Mouse (Mus musculus) bone marrow macrophage, adult 2 months (primary cell): ENCODE results near the gene Plscr3. TPM values are rescaled to one million over a fixed set of nuclear protein-coding genes. Genes with fewer than 3 reads are reported as not detected.

ENCODE experiments used
- H3K27ac ChIP-seq: 2 replicates; pipeline ENCODE4 v1.5.1; 2012; ENCODE audit warnings: low read depth, low read length; ENCODE audit not compliant: insufficient read depth
- H3K4me1 ChIP-seq: 2 replicates; pipeline ENCODE4 v1.6.1; 2012; ENCODE audit warnings: low read length; ENCODE audit not compliant: control insufficient read depth, insufficient read depth
- H3K4me3 ChIP-seq: 2 replicates; pipeline ENCODE4 v1.5.1; 2012; ENCODE audit warnings: mild to moderate bottlenecking, low read length, moderate library complexity; ENCODE audit not compliant: insufficient read depth
- CTCF ChIP-seq: IDR thresholded peaks from 2 replicates; pipeline ENCODE4 v1.5.1; 2012; ENCODE audit warnings: low read depth, mild to moderate bottlenecking, low read length, moderate library complexity
- POLR2A ChIP-seq: IDR thresholded peaks from 2 replicates; pipeline ENCODE4 v1.6.1; 2012; ENCODE audit warnings: mild to moderate bottlenecking, low read depth, low read length, borderline replicate concordance
- polyA plus RNA-seq: library from polyadenylated mRNA; stranded (reverse); fragments of >200 nt; gene quantifications from 2 replicates; pipeline ENCODE4 v1.2.4, GENCODE M21; 2012; ENCODE audit not compliant: missing spikeins, insufficient read depth, insufficient read length

Gene Plscr3
- polyA plus RNA-seq, 1 experiment: 68.1 TPM

GRCm38 (mm10) chr11:69864138-69864860, 18.1 kb downstream of the Plscr3 start:
- no peaks in the 10 kb centered on the region for H3K4me1 ChIP-seq
- H3K27ac ChIP-seq: no peak overlapping the region
- no peak overlapping the region for H3K4me3 ChIP-seq
- TF ChIP-seq CTCF: no peak
- TF ChIP-seq POLR2A: no peak

GRCm38 (mm10) chr11:69865561-69865960, 19.4 kb downstream of the Plscr3 start:
- no peak overlapping the region for H3K4me3 ChIP-seq
- no peaks in the 10 kb centered on the region for H3K4me1 ChIP-seq
- no peak overlapping the region for H3K27ac ChIP-seq

GRCm38 (mm10) chr11:69867335-69867734, 21.2 kb downstream of the Plscr3 start:
- Histone ChIP-seq H3K4me3 (no peak overlapping the region), H3K27ac (no peak overlapping the region), H3K4me1 (no peaks in the 10 kb centered on the region)
- TF ChIP-seq CTCF (no peak), POLR2A (no peak)

More at GRCm38 (mm10) chr11:69865561-69865960, 19.4 kb downstream of the Plscr3 start:
- TF ChIP-seq POLR2A (no peak), CTCF (no peak)

- H3K27ac ChIP-seq: no peak overlapping the region
- H3K4me3 ChIP-seq: no peak overlapping the region
- H3K4me1 ChIP-seq: no peaks in the 10 kb centered on the region
- TF ChIP-seq CTCF (no peak), POLR2A (no peak)
Observed at GRCm38 (mm10) chr11:69870289-69871069, 24.3 kb downstream of the Plscr3 start.

GRCm38 (mm10) chr11:69871822-69872221, 25.6 kb downstream of the Plscr3 start:
- Histone ChIP-seq H3K4me1 (no peaks in the 10 kb centered on the region), H3K4me3 (no peak overlapping the region), H3K27ac (no peak overlapping the region)
- TF ChIP-seq POLR2A (no peak), CTCF (no peak)

GRCm38 (mm10) chr11:69872451-69872850, 26.3 kb downstream of the Plscr3 start:
- no peaks in the 10 kb centered on the region for H3K4me1 ChIP-seq
- H3K27ac ChIP-seq: no peak overlapping the region
- no peak for TF ChIP-seq POLR2A
- no peak for TF ChIP-seq CTCF
- no peak overlapping the region for H3K4me3 ChIP-seq

GRCm38 (mm10) chr11:69876186-69876585, 30.0 kb downstream of the Plscr3 start:
- peaks cover 4% of the 10 kb centered on the region; the same call in 1 of the 2 replicates for H3K4me1 ChIP-seq
- TF ChIP-seq CTCF (no peak), POLR2A (no peak)
- no peak overlapping the region for H3K4me3 ChIP-seq
- H3K27ac ChIP-seq: no peak overlapping the region

GRCm38 (mm10) chr11:69876867-69877266, 30.7 kb downstream of the Plscr3 start:
- TF ChIP-seq CTCF: peak; percentile 61
- TF ChIP-seq POLR2A: no peak
- Histone ChIP-seq H3K27ac (no peak overlapping the region), H3K4me3 (no peak overlapping the region), H3K4me1 (peaks cover 8% of the 10 kb centered on the region)

- TF ChIP-seq CTCF: no peak
- no peak for TF ChIP-seq POLR2A
- Histone ChIP-seq H3K4me3 (no peak within 1 kb of the TSS), H3K4me1 (peaks cover 8% of the 10 kb centered on the region), H3K27ac (no peak within 1 kb of the TSS)
Observed at GRCm38 (mm10) chr11:69877878-69878277, 31.7 kb downstream of the Plscr3 start, which contains the start of gene Tmem95. Gene Tmem95 (minus strand): TSS chr11:69878018.

GRCm38 (mm10) chr11:69878399-69878798, 32.2 kb downstream of the Plscr3 start:
- Histone ChIP-seq H3K4me1 (peaks cover 8% of the 10 kb centered on the region), H3K4me3 (no peak overlapping the region), H3K27ac (no peak overlapping the region)

GRCm38 (mm10) chr11:69878952-69879351, 32.8 kb downstream of the Plscr3 start:
- Histone ChIP-seq H3K4me1 (peaks cover 8% of the 10 kb centered on the region), H3K27ac (no peak overlapping the region), H3K4me3 (no peak overlapping the region)
- no peak for TF ChIP-seq POLR2A
- TF ChIP-seq CTCF: no peak

More at GRCm38 (mm10) chr11:69878399-69878798, 32.2 kb downstream of the Plscr3 start:
- TF ChIP-seq POLR2A (no peak), CTCF (no peak)
